Mouse (Mus musculus): Measurements from ENCODE around the gene Prnd.

The Prnd gene

DNA sequence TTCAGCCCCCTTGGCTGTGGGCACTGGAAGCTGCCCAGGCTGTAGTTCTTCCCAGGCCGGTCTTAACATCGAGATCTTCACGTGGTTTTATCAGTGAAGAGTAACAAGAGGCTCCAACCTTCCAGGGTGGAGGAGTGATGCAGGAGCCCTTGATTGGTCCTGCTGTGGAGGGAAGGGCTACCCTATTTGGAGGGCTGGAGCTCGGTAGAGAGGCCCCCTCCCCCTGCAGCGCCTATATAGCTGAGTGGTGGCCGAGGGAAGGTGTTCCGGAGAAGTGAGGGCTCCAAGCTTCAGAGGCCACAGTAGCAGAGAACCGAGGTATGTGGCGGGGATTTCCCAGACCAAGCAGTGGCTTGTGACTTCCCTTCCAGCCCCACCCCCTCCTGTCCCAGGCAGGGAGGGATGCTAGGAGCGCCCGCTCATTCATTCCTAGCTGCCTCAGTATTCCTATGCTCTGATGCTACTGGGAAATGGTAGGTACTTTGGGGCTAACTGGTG lies at the start of gene Prnd:
Prnd (plus strand) TSS at position 264 of the 498 bp plus-strand sequence.
- DNase-seq: no peak

DNA sequence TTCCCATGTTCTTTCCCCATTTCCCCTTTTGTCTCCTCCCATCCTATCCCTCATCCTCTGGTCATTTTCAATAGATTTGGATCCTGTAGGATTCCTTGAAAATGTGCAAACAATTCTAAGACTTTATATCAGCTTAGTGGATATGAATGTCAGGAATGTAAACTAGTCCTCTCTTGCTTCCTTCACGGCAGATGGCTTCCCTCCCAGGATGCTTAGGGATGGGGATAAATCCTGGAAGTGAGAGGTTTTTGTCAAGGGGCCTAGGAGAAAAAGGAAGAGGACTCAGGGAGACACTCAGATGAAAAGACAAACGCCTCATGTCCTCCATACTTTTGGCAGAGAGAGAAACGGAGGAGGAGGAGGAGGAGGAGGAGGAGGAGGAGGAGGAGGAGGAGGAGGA lies 48.2 kb upstream of the Prnd start:
- DNase-seq: no peak

DNA sequence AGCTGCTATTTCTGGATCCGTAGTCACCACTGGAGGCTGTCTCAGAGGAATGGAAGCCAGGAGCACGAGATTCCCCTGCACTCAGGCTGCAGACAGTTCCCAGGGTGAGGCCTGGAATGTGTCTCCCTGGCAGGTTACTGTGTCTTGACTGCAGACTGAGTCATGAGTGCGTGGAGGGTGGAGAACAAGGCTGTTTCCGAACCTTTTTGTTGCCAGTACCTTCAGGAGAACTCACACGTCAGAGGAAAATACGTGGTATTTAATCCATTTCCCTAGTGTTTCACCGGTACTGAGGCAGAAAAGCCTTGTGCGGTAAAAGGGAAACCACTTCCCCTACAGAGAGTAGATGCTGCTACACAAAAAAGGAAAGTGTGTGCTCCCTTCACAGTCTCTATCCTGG lies 47.8 kb upstream of the Prnd start:
- no peak for DNase-seq

DNA sequence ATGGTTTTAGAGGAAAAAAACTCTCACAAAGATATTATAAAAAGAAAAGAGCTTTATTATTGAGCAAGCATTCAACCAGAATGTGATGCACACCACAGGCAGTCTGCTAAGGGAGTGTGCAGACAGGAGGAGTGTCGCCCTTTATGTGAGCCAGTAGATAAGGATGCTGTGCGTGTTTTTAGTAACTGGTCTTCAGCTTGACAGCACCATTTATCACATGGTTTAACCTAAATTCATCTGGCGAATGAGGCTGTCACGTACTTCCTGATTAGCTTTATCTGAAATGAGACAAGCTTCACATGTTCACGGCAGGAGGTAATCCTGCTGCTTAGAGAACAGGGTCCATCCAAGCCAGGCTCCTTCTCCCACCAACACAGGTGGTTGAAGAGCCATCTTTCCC lies 45.6 kb upstream of the Prnd start:
- DNase-seq: no peak

DNA sequence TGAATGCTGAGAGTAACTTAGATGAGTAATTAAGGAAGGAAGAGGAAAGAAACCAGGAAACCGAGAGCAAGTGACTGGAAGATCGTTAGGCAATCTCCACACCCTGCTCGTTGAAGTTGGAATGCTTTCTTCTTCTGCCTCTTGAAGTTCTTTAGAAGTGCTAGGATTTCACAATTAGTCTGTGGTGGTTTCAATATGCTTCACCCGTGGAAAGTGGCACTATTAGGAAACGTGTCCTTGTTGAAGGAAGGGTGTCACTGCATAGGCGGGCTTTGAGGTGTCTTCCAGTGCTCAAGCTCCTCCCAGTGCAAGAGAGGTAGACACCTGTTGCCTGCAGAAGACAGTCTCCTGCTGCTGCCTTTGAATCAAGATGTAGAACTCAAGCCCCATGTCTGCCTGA lies 44.9 kb upstream of the Prnd start:
- DNase-seq: no peak

DNA sequence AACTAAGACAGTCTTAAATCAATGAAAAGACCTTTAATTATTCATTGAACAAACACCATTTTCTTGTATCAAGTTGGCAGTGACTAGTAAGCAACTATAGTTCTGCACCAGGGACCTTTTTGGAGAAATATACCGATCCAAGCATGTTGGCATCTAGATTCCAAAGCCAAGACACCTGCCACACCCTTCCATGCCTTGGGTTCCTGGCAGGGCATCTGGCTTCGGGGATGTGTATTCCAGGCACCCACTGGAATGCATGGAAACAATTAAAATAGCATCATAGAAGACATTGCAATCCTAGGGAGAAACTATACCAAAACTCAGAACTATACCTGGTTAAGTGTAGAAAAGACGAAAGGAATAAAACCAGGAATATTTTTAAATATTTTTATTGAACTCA lies 44.4 kb upstream of the Prnd start:
- DNase-seq: no peak

DNA sequence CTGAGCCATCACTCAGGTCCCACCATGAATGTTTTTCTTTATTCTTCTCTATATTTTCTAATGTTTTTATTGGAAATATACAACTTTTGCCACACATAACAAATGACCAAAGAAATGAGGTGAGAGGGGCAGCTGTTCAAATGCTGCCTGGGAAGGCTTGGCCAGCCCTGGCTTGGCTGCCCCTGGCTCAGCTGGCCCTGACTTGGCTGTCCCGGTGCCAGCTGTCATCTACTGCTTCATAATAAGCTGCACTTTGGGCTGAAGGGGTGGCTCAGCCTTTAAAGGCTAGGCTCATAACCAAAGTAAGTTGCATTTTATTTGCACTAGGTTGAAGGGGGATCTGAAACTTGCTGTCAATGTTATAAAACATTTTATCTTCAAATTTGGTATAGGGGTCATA lies 43.8 kb upstream of the Prnd start:
- no peak for DNase-seq

DNA sequence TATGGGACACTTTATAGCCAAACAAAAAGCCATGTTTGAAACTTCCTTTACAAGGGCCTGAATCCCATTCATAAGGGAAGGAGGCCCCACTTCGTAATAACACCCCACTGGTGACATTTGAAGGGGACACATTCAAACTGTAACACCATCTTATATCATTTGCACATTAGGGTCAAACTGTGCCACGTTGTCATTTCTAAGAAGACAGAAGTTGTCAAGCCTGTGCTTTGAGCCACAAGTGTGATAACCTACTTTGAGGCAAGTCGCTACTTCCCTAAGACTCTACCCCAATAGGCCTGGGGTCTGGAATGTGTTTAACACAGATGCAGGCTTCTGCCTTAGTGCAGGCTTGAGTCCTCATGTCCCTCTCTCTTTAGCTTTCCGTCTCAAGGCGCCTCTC lies 43.4 kb upstream of the Prnd start:
- DNase-seq: no peak

DNA sequence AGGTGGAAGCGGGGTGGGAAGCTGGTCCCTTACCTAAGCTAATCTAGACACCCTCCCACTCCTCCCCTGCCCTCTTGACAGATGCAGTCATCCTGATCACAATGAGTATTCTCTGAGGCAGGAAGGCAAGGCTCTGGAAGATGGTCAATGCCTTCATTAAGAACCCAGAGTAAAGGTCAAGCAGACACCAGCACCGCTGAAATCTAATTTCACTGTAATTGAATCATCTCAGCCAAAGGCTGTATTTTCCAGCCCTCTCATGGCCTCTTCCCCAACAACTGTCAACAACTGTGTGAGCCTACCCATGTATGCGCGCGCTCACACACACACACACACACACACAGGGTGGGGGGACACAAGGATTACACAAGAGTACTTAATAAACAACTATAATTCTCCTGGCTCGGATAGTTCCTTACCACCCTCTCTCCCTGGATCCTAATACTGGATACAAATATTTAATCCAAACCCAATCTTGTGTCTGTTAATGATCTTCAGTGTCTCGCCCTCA lies 42.3 kb upstream of the Prnd start:
- DNase-seq: no peak

DNA sequence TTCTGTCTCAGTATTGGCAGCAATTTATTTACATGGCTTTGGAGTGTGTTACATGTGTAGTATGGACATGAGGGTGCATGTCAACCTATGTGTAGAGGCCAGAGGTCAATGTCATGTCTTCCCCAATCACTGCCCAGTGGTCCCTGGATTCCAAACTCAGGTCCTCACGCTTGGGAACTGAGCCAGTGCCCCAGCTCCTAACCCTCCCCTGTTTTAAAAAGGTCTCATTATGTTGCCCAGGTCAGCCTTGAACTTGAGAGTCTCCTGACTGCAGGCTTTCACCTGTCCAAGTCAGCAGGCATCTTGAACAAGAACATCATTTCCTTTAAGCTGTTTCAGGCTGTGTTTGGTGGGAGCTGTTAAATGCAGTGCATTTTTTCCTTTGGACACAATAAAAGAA lies 41.8 kb upstream of the Prnd start:
- no peak for DNase-seq

DNA sequence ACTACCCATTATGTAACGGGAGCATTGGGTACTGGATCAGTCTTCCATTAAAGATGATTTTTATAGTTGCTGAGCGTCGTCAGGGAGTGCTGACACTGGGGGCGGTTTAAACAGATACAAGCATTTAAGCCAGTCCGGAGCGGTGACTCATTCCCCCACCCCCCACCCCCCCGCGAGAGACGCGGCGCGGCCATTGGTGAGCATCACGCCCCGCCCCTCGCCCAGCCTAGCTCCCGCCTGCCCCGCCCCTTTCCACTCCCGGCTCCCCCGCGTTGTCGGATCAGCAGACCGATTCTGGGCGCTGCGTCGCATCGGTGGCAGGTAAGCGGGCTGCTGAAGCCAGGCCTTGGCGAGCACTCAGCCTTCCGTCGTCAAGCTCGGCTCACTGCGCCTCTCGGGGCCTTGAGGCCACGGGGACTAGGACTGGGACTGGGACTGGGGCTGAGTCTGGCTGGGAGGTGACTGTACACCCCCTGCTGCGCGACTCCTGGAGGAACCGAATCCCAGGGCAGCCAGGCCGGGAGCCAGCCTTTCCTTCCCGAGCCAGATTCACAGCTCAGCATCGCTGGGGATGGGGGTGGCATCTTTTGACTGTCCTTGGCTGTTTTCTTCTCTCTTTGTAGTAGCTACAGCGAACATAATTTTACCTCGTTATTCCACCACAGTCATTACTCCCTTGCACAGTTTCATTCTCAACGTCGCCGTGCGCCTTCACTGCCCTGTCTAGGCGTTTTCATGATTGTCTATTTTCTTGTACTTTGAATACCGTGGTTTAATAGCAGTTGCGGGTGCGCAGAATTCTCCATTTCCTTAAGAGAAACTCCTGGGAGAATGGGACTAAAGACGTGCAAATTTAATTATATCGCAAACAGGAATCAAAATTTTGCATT lies 40.7 kb upstream of the Prnd start, which contains the start of the genes Prnp and Prn:
Prnp (plus strand) TSS at position 246 of the 890 bp plus-strand sequence.
Prn (plus strand) TSS at position 275 of the 890 bp plus-strand sequence.
- peak; percentile 96 for DNase-seq

DNA sequence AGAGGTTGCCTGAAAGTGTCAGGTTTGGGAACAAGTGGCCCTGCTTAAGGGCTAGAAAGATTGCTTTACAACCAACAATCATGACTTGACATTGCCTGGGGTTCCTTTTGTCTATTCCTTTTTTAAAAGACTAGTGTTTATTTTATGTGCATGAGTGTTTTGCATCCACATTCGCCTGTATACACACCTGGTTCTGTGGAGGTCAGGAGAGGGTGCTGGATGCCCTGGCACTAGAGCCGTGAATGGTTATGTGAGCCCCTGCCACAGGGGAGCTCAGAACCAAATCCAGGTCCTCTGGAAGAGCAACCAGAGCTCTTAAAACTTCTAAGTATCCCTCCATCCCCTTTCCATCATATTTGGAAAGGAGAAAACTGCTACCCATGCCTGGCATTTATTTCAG lies 39.8 kb upstream of the Prnd start:
- no peak for DNase-seq

DNA sequence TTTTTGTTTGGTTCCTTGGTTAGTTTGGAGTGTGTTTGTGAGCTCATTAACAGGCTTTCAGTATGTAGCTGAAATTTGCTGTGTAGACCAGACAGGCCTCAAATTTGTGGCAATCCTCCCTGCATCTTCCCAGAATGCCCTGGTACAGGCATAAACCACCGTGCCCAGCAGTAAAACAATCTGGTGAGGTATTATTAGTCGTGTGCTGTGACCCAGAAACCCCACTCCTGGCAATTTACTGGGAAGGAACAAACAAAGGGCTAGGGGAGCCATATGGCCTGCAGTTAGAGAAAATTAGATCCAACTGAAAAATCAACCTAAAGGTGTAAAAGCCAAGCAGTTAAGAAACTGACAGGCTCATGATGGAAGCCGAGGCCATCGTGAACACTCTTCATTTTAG lies 39.3 kb upstream of the Prnd start:
- no peak for DNase-seq

DNA sequence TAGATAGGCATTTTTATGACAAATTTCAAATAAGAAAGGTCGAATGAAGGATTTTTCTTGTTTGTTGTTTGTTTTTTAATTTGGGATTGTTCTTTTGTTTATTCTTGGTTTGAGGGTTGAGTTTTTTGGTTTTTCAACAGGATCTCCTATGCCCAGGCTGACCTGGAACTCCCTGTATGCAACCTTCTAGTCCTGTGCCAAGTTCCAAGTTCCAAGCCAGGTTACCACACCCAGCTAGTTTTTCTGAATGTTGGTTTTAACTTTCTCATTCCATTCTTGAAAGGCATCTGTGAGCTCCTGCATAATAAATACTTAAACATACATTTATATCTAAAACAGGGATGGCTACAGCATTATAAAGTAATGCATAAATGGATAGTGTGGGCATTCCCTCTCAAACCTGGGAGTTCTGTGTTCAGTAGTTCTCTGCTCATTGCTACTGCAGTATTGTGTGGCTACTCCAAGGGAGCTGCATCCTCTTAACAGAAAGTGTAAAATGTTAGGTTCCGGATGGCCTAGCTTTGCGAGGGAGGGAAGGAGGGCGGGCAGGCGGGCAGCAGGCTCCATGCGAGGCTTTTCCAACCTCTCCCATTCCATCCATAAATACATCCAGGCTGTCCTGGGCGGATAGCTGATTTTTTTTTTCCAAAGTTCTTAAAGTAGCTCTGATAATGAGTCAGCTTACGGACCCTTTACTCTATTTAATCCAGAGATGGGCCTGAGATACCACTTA lies 38.0 kb upstream of the Prnd start:
- no peak for DNase-seq

DNA sequence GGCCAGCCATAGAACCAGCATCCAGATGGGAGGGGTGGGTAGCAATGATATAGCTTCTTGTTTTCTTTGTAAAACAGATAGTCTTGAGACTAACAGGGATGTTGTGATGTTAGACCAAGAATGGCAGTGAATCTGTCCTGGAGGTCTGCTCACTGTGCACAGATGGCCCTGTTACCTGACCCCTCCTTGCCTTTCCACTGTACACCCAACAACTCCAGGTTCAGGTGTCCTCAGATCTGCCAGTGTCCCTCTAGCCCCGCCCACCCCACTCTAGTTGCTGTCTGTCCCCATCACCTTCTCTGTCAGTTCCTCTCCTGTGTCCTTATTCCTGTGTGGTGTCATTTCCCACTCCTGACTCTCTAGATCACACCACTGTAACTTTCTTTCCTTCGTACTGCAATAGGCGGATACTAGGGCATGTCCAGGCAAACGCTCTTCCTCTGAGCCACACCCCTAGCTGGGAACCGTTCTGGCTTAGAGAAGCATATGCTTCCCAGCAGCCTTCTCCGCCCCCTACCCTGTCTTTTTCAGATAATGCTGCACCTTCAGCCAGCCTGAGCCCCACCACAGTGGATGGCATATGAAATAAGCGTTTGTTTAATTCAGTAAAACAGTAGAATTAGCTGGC lies 18.3 kb upstream of the Prnd start:
- DNase-seq: no peak

DNA sequence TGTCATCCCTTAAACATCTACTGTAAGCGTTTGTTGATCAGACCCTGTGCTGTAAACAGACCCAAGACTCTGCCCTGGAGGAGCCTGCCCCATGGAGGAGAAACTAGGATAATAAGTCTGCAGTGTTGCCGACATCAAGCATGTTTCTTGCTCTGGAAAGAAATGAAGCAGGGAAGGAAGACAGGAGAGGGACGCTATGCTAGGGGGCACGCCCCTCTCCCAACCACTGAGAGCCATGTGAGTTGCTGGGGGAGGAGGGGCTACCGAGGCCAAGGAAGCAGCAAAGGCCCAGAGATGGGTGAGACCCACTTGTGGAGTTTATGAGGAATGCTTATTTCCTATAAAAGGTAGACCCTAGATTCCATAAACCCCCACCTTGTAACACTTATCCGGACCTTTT lies 17.6 kb upstream of the Prnd start:
- DNase-seq: no peak

DNA sequence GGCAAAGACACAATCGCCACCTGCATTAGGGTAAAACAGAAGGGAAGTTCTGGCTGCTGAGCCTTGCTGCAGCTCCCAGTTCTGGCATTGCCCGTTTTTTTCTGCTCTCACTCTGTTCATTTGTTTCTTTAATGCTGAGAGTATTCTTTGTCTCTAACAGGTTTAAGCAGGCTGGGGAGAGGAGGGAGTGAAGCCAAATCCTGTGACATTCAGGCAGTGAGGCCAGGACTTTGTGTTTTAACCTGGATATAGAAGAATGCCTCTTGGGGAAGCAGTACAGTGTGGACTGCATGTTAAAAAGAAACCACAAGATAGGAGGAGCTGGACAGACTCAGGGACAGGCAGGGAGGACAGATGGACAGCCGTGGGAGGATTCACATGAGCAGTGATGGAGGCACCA lies 17.1 kb upstream of the Prnd start:
- DNase-seq: no peak

DNA sequence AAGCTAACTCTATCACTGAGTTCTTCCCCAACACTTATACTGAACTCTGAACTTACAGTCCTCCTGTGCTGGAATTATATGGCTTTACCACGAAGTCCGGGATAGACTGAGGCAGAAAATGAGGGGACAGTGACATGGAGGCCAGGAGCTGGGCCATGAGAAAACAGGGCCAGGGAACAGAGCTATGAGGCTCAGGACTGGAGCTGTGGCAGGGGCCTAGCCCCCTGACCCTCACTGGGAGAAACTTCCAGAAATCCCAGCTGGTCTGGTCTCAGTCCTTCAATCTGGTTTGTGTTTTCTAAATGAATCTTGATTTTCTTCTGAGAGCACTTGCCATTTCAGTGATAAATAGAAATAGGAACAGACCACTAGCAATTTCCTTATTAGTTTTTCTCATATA lies 16.4 kb upstream of the Prnd start:
- DNase-seq: no peak

DNA sequence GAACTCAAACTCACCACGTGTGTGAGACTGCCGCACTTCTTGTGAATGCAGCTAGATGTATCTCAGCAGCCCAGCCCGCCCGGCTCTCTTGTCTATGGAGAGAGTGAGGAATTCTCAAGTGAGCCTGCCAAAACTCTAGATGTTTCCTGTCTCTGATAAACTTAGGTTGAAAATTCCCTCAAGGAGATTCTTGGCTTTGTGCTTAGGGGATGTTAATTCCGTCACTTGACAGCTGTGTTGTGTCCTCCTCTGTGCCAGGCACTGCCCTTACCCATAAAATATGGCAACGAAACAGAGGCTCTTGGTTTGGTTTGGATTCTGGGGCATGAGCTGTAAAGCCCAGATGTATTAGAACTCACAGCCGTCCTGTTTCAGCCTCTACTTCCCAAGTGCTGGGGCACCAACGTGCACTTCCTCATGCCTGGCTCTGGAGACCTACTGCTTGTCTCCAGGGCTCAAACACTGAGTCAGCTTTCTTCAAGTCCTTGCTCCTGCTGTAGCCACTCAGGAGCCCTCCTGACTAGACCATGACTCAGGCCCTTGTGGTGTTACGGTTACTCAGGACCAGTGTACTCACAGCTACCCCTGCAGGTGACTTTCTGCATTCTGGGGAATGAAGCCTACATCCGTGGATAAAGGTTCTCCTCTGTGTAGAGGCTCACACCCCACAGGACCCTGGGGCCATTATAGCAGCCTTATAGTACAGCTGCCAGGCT lies 15.1 kb upstream of the Prnd start:
- no peak for DNase-seq

DNA sequence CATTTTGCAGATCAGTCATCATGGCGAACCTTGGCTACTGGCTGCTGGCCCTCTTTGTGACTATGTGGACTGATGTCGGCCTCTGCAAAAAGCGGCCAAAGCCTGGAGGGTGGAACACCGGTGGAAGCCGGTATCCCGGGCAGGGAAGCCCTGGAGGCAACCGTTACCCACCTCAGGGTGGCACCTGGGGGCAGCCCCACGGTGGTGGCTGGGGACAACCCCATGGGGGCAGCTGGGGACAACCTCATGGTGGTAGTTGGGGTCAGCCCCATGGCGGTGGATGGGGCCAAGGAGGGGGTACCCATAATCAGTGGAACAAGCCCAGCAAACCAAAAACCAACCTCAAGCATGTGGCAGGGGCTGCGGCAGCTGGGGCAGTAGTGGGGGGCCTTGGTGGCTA lies 14.3 kb upstream of the Prnd start:
- no peak for DNase-seq

DNA sequence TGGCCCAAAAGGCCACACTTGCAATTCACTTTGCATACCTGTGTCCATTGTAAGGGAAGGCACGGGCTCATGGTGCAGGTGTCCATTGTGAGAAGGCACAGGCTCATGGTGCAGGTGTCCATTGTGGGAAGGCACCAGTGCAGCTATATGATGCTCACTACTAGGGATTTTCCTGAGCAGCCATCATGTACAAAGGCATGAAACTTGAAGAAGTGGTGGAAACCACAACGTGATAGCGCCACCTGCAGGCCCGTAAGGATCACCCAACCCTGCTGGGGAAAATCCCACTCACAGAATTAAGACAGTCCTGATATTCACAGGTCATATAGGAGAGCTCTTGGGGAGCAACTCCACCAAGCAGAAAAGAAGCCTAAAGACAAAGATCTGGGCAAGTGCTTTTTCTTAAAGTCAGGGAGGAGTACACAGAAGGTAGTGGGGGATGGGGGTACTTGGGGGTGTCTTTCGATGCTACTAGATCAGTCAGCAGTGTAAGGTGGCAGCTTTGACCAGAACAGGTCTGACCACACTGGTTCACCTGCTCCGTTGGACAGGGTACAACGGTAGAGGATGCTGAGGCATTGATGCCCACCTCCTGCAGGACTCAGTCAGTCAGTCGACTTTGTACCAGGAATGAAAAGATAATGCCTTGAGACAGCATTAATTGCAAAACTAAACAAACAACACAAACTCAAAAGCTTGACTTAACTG lies 11.1 kb upstream of the Prnd start:
- DNase-seq: peak; percentile 75

DNA sequence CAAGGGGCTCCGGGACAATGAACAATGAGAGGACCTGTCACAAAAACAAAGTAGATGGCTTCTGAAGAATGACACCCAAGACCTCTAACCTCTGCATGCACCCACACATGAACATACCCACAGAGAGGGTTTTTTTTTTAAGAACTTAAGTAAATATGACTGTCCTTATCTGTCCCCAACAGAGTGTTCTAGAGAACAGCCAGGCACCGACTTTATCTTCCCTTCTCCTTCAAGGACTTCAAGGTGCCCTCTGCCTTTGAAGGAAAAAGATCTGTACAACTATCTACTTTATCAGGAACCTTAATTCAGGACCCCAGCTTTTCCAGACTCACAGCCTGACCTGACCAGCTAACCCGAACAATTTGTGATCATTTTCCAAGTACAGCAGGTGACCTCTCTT lies 10.2 kb upstream of the Prnd start:
- no peak for DNase-seq
